Mouse (Mus musculus) liver, embryonic 11.5 days (tissue): ENCODE results near the gene Dusp5. TPM values are rescaled to one million over a fixed set of nuclear protein-coding genes. Genes with fewer than 3 reads are reported as not detected.
"Not testable (repeated sequence)": the region's sequence is repeated elsewhere in the genome, so short reads cannot be mapped to it uniquely, and the experiment has no call there.

Experiments
- ATAC-seq: fragments of 200-750 bp; cut with Nextera tagmentation; replicated peaks from 2 replicates; pipeline ENCODE4 v1.8.0; 2017; ENCODE audit warnings: moderate number of reproducible peaks, mild to moderate bottlenecking, moderate TSS enrichment, moderate library complexity; ENCODE audit not compliant: low FRiP score
- DNase-seq: peaks from one replicate; pipeline ENCODE4 v3.0.0-alpha.2; 2017; ENCODE audit warnings: low spot score
- H3K27ac ChIP-seq: fragments of 300-500 bp; sonication (generic); 2 replicates; pipeline ENCODE4 v1.5.1; 2014; ENCODE audit warnings: mild to moderate bottlenecking, low read depth, low read length, control low read depth
- H3K27me3 ChIP-seq: fragments of 300-500 bp; sonication (generic); replicated peaks from 2 replicates; pipeline ENCODE4 v1.6.1; 2014; ENCODE audit warnings: low read length, mixed read lengths; ENCODE audit not compliant: control insufficient read depth, insufficient read depth
- H3K36me3 ChIP-seq: fragments of 300-500 bp; sonication (generic); 2 replicates; pipeline ENCODE4 v1.6.1; 2014; ENCODE audit warnings: mild to moderate bottlenecking, low read length, moderate library complexity, mixed read lengths; ENCODE audit not compliant: control insufficient read depth, insufficient read depth
- H3K4me1 ChIP-seq: fragments of 300-500 bp; sonication (generic); replicated peaks from 2 replicates; pipeline ENCODE4 v1.6.1; 2014; ENCODE audit warnings: low read length, mixed read lengths; ENCODE audit not compliant: control insufficient read depth, insufficient read depth
- H3K4me2 ChIP-seq: fragments of 300-500 bp; sonication (generic); 2 replicates; pipeline ENCODE4 v1.6.1; 2014; ENCODE audit warnings: mild to moderate bottlenecking, control low read depth, moderate library complexity
- H3K4me3 ChIP-seq: fragments of 300-500 bp; sonication (generic); 2 replicates; pipeline ENCODE4 v1.5.1; 2014; ENCODE audit warnings: low read depth, low read length, control low read depth
- H3K9ac ChIP-seq: fragments of 300-500 bp; sonication (generic); 2 replicates; pipeline ENCODE4 v1.6.1; 2014; ENCODE audit warnings: low read depth, low read length, control low read depth
- H3K9me3 ChIP-seq: fragments of 300-500 bp; sonication (generic); 2 replicates; pipeline ENCODE4 v1.6.1; 2016; ENCODE audit warnings: low read length, inconsistent platforms, mixed read lengths; ENCODE audit not compliant: control insufficient read depth
- WGBS: fragments of 180-500 bp; shearing (Covaris S2); extraction: QIAGEN DNeasy Blood & Tissue Kit; methylation state at CpG from one replicate; pipeline ENCODE4 v1.1.7; 2014; 5-methylcytosine and 5-hydroxymethylcytosine counted together
- polyA plus RNA-seq: library from polyadenylated mRNA; unstranded; fragments of >200 nt; fragmentation: Nextera tagmentation; extraction: Ambion mirVana; gene quantifications from 2 replicates; pipeline ENCODE4 v1.2.1, GENCODE M21; 2014

The Dusp5 gene
- polyA plus RNA-seq, 1 experiment from 2014 or later: 6.7 TPM

- H3K9me3 ChIP-seq, H3K27ac ChIP-seq, H3K9ac ChIP-seq, H3K4me1 ChIP-seq, ATAC-seq, H3K4me3 ChIP-seq, H3K27me3 ChIP-seq, H3K4me2 ChIP-seq, H3K36me3 ChIP-seq: not testable (repeated sequence)
- peak; percentile 15 for DNase-seq
- WGBS: 81% methylated on average over 8 of the region's 8 CpGs
These were observed 51.4 kb downstream of the Dusp5 start for GRCm38 (mm10) chr19:53580271-53580670.

GRCm38 (mm10) chr19:53587686-53588085, 58.8 kb downstream of the Dusp5 start:
- H3K4me1 ChIP-seq, DNase-seq, H3K27me3 ChIP-seq, H3K27ac ChIP-seq, H3K9ac ChIP-seq, H3K4me2 ChIP-seq, ATAC-seq, H3K36me3 ChIP-seq, H3K4me3 ChIP-seq: not testable (repeated sequence)
- peaks cover 12% of the 10 kb centered on the region for H3K9me3 ChIP-seq
- 78% methylated on average over 3 of the region's 3 CpGs for whole genome bisulfite sequencing

GRCm38 (mm10) chr19:53588968-53589367, 60.1 kb downstream of the Dusp5 start, which contains the start of gene Nutf2-ps1:
Gene Nutf2-ps1 (minus strand): TSS chr19:53589068.
- not testable (repeated sequence) for ATAC-seq, H3K27me3 ChIP-seq, H3K4me1 ChIP-seq, H3K9ac ChIP-seq, H3K27ac ChIP-seq, DNase-seq, H3K36me3 ChIP-seq, H3K4me3 ChIP-seq, H3K4me2 ChIP-seq
- H3K9me3 ChIP-seq: peaks cover 12% of the 10 kb centered on the region
- whole genome bisulfite sequencing: 95% methylated on average over 7 of the region's 7 CpGs

Other genes starting within 250 kb of the Dusp5 start
- gene Mxi1, start 218.6 kb upstream of the Dusp5 start, polyA plus RNA-seq: 34.3 and 42.6 TPM in 2 replicates
- gene Gm10197, start 157.3 kb upstream of the Dusp5 start, polyA plus RNA-seq: 3.3 TPM in 1 of 2 replicates, not detected in the other
- gene Smndc1, start 138.5 kb upstream of the Dusp5 start, polyA plus RNA-seq: 53.8 and 54.2 TPM in 2 replicates
- gene Nutf2-ps1, start 60.0 kb downstream of the Dusp5 start, polyA plus RNA-seq: 400 and 410 TPM in 2 replicates
- 80.6 and 82.5 TPM in 2 replicates for gene Smc3, start 71.3 kb downstream of the Dusp5 start, polyA plus RNA-seq
- gene Rbm20, start 148.2 kb downstream of the Dusp5 start, polyA plus RNA-seq: 0.35 and 0.37 TPM in 2 replicates